Mouse (Mus musculus) midbrain, postnatal 0 days (tissue): ENCODE data around the gene Meis1. TPM values are rescaled to one million over a fixed set of nuclear protein-coding genes. Genes with fewer than 3 reads are reported as not detected.

Source experiments
- ATAC-seq: fragments of 200-750 bp; cut with Nextera tagmentation; 2 replicates; pipeline ENCODE4 v1.8.0; 2017; ENCODE audit warnings: moderate number of reproducible peaks, mild to moderate bottlenecking, moderate TSS enrichment, moderate library complexity; ENCODE audit not compliant: low FRiP score
- DNase-seq: peaks from one replicate; pipeline ENCODE4 v3.0.0-alpha.2; 2015; ENCODE audit warnings: low spot score
- H3K27ac ChIP-seq: fragments of 300-500 bp; sonication (generic); 2 replicates; pipeline ENCODE4 v1.5.1; 2014; ENCODE audit warnings: low read depth, mild to moderate bottlenecking, low read length, mixed read lengths
- H3K27me3 ChIP-seq: fragments of 300-500 bp; sonication (generic); 2 replicates; pipeline ENCODE4 v1.6.1; 2014; ENCODE audit warnings: low read length, control low read depth, mixed read lengths; ENCODE audit not compliant: insufficient read depth
- H3K36me3 ChIP-seq: fragments of 300-500 bp; sonication (generic); 2 replicates; pipeline ENCODE4 v1.6.1; 2014; ENCODE audit warnings: low read length, control low read depth, mixed read lengths; ENCODE audit not compliant: insufficient read depth
- H3K4me1 ChIP-seq: fragments of 300-500 bp; sonication (generic); 2 replicates; pipeline ENCODE4 v1.6.1; 2014; ENCODE audit warnings: mild to moderate bottlenecking, control low read depth, antibody characterized with exemption, low read length, mixed read lengths; ENCODE audit not compliant: insufficient read depth
- H3K4me2 ChIP-seq: fragments of 300-500 bp; sonication (generic); 2 replicates; pipeline ENCODE4 v1.6.1; 2014; ENCODE audit warnings: low read depth, mild to moderate bottlenecking, low read length, mixed read lengths; ENCODE audit not compliant: poor library complexity, severe bottlenecking
- H3K4me3 ChIP-seq: fragments of 300-500 bp; sonication (generic); 2 replicates; pipeline ENCODE4 v1.5.1; 2014; ENCODE audit warnings: low read depth, mild to moderate bottlenecking, low read length, moderate library complexity
- H3K9ac ChIP-seq: fragments of 300-500 bp; sonication (generic); replicated peaks from 2 replicates; pipeline ENCODE4 v1.6.1; 2014; ENCODE audit warnings: mild to moderate bottlenecking, low read length, moderate library complexity, mixed read lengths; ENCODE audit not compliant: poor library complexity, severe bottlenecking
- H3K9me3 ChIP-seq: fragments of 300-500 bp; sonication (generic); 2 replicates; pipeline ENCODE4 v1.6.1; 2016; ENCODE audit warnings: low read length, control low read depth
- CTCF ChIP-seq: IDR thresholded peaks from 2 replicates; pipeline ENCODE4 v1.5.1; 2016; ENCODE audit warnings: antibody characterized with exemption, mild to moderate bottlenecking
- WGBS: fragments of 180-500 bp; shearing (Covaris S2); extraction: QIAGEN DNeasy Blood & Tissue Kit; methylation state at CpG from one replicate; pipeline ENCODE4 v1.1.7; 2014; 5-methylcytosine and 5-hydroxymethylcytosine counted together
- polyA plus RNA-seq: library from polyadenylated mRNA; unstranded; fragments of >200 nt; fragmentation: Nextera tagmentation; extraction: Ambion mirVana; gene quantifications from 2 replicates; pipeline ENCODE4 v1.2.1, GENCODE M21; 2015
- total RNA-seq: library from RNA; depleted of rRNA; stranded (reverse); fragments of >200 nt; gene quantifications from 2 replicates; pipeline ENCODE4 v1.2.3, GENCODE M21; 2014

Meis1 gene
- total and polyA plus RNA-seq, 2 experiments from 2014 or later = 16.1 to 40.1 TPM

GRCm38 (mm10) chr11:18878748-18879455 is 139.9 kb downstream of the Meis1 start:
- no peak overlapping the region for H3K9ac ChIP-seq
- H3K9me3 ChIP-seq = no peaks in the 10 kb centered on the region
- 0 out of 2 replicates have a peak overlapping the region, but pooled peaks have one; percentile 26 for H3K27ac ChIP-seq
- whole genome bisulfite sequencing = 7% methylated on average over 13 of the region's 13 CpGs
- peaks cover 14% of the 10 kb centered on the region for H3K27me3 ChIP-seq
- ATAC-seq (no peak), DNase-seq (peak; percentile 47)
- H3K36me3 ChIP-seq = no peaks in the 10 kb centered on the region
- no peaks in the 10 kb centered on the region; the same call in 1 of the 2 replicates for H3K4me1 ChIP-seq
- no peak for TF ChIP-seq CTCF
- no peak overlapping the region for H3K4me3 ChIP-seq
- peak overlapping the region; percentile 87 for H3K4me2 ChIP-seq

DNA sequence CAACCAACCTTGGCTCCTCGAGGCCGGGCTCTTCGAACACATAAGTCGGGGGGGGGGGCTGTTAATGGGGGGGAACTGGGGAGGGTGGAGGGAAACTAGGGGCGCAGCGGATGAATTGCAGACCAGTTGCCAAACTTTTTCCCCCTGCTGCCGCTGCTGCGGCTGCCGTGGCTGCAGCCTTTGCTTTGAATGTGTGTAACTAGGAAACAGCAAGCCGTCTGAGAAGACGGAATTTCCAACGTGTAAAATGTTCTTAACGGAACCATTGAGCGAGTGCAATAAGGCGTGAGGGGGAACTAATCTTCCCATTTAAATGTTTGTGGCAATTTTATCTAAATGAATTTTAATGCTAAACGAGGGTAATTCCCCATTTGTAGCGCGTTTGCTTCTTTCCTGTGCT is 140.8 kb downstream of the Meis1 start:
- peak overlapping the region; percentile 41 for H3K4me3 ChIP-seq
- no peaks in the 10 kb centered on the region for H3K9me3 ChIP-seq
- 0 out of 2 replicates have a peak overlapping the region, but pooled peaks have one; percentile 12 for H3K27ac ChIP-seq
- peak overlapping the region; percentile 87 for H3K4me2 ChIP-seq
- peak; percentile 64 for ATAC-seq
- no peaks in the 10 kb centered on the region for H3K36me3 ChIP-seq
- H3K9ac ChIP-seq = no peak overlapping the region
- H3K4me1 ChIP-seq = no peaks in the 10 kb centered on the region
- TF ChIP-seq CTCF = no peak; the same call in 1 of the 2 replicates
- DNase-seq = peak; percentile 92
- peaks cover 14% of the 10 kb centered on the region for H3K27me3 ChIP-seq
- WGBS = 1% methylated on average over 18 of the region's 18 CpGs

DNA sequence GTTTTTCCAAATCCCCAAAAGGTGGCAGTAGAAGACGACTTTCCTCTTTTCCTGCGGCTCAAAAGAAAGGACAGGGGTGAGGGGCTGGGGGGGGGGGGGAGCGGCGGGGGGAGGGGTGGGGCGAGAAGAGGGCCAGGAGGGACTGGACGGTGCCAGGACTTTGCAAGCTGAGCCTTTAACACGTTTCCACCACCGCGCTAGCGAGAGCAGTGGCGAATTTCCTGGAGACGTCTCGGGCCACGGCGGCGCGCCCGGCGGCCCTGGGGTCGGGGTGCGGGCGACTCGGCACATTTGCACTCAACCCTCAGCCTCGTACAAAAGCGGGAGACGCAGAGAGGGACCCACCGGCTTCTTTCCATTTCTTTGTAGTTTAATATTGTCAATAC is 141.2 kb downstream of the Meis1 start:
- Histone ChIP-seq H3K9me3 (no peaks in the 10 kb centered on the region), H3K36me3 (no peaks in the 10 kb centered on the region), H3K4me2 (peak overlapping the region; percentile 87), H3K4me3 (peak overlapping the region; percentile 41), H3K27ac (0 out of 2 replicates have a peak overlapping the region, but pooled peaks have one; percentile 12), H3K4me1 (no peaks in the 10 kb centered on the region), H3K27me3 (peaks cover 14% of the 10 kb centered on the region), H3K9ac (no peak overlapping the region)
- WGBS = 0% methylated on average over 23 of the region's 27 CpGs
- TF ChIP-seq CTCF = peak; percentile 69
- DNase-seq (peak; percentile 93), ATAC-seq (peak; percentile 83)

GRCm38 (mm10) chr11:18876886-18877625 is 141.7 kb downstream of the Meis1 start:
- H3K9ac ChIP-seq = peak overlapping the region; percentile 48
- H3K9me3 ChIP-seq = no peaks in the 10 kb centered on the region
- DNase-seq = peak; percentile 60
- peak overlapping the region; percentile 32; the same call in 1 of the 2 replicates for H3K27ac ChIP-seq
- no peaks in the 10 kb centered on the region for H3K4me1 ChIP-seq
- H3K4me2 ChIP-seq = peak overlapping the region; percentile 87
- H3K36me3 ChIP-seq = no peaks in the 10 kb centered on the region
- H3K4me3 ChIP-seq = peak overlapping the region; percentile 41
- under 1% methylated on average over 37 of the region's 40 CpGs for WGBS
- H3K27me3 ChIP-seq = peaks cover 14% of the 10 kb centered on the region
- ATAC-seq = peak; percentile 63
- TF ChIP-seq CTCF = no peak

- H3K4me1 ChIP-seq = no peaks in the 10 kb centered on the region
- no peak overlapping the region for H3K27ac ChIP-seq
- H3K4me3 ChIP-seq = peak overlapping the region; percentile 41; the same call in 1 of the 2 replicates
- no peaks in the 10 kb centered on the region for H3K9me3 ChIP-seq
- no peaks in the 10 kb centered on the region for H3K36me3 ChIP-seq
- 13% methylated on average over 27 of the region's 27 CpGs for WGBS
- H3K9ac ChIP-seq = peak overlapping the region; percentile 48; the same call in 1 of the 2 replicates
- DNase-seq (no peak), ATAC-seq (no peak)
- H3K27me3 ChIP-seq = peaks cover 14% of the 10 kb centered on the region
- H3K4me2 ChIP-seq = peak overlapping the region; percentile 87
- no peak for TF ChIP-seq CTCF
These were observed 142.6 kb downstream of the Meis1 start for GRCm38 (mm10) chr11:18875911-18876885.
